Mouse (Mus musculus): ENCODE measurements around the gene BC024978.

The BC024978 gene

GRCm38 (mm10) chr7:27259771-27260170 is 64.2 kb downstream of the BC024978 start:
- DNase-seq (ENCODE audit: low read depth) = peak; percentile 45

Data from induced T-regulatory cell, adult 2 months (primary cell).